Mouse (Mus musculus): Measurements from ENCODE around the gene Clip2.

DNA sequence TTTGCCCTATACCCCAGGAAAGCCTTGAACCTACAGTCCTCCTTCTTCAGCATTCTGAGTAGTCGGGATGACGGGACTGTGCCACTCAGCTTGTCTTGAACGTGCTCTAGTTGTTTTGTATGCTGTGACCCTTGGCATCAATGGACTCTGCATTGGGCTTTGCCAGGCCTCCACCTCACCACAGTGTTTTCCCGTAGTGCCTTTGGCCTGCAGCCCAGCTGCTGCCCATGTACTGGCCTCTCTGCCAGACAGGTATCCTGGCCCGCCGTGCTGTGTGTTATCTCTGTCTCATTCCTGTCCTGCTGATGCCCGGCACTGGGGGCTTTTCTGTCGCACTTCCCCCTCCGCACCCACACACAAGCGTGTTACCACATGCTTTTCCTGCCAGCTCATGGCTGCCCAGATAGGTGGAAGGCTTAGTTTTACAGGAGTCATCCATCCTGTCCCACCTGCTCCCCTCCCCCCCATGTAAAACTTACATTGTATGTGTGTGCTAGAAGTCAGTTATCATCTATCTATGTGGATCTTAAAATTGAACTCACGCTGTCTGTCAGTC lies 39.9 kb upstream of the Clip2 start:
- TF ChIP-seq CTCF (IDR thresholded peaks at IDR 0.05; ENCODE audit: borderline replicate concordance, insufficient read depth, low read depth, low read length) (no peak), POLR2A (IDR thresholded peaks at IDR 0.05; ENCODE audit: borderline replicate concordance, insufficient read depth, low read length) (no peak)
